Mouse (Mus musculus) cerebellum, adult 2 months (tissue): ENCODE data around the gene Brpf1.

Experiments used
- CTCF ChIP-seq: fragments of 200-500 bp; IDR thresholded peaks from 2 replicates; pipeline ENCODE4 v1.5.1; 2011; ENCODE audit warnings: low read depth, mild to moderate bottlenecking, control low read depth, low read length, moderate library complexity, borderline replicate concordance; ENCODE audit not compliant: insufficient read depth
- POLR2A ChIP-seq: fragments of 200-500 bp; IDR thresholded peaks from 2 replicates; pipeline ENCODE4 v1.6.1; 2011; ENCODE audit warnings: low read length, control low read depth, borderline replicate concordance; ENCODE audit not compliant: insufficient read depth

DNA sequence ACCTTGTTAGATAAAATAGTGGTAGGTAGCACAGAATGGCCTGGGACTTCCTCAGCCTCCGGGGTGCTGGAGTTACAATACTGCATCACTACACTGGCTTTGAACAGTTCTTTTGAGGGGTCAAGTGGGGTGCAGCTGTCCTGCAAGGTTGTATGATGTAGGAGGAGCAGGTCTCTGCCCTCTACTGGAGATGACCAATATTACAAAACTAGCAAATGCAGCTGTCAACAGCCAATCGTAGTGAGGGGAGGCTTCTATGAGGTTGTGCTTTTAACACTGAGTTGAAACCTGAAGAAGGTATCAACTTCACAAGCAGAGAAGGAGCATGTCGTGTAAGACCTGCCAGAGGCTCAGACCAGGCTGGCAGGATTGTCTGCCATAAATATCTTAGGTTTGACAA, 4.7 kb upstream of the Brpf1 start:
- TF ChIP-seq CTCF (peak; percentile 47; the same call in 1 of the 2 replicates), POLR2A (no peak)
